Mouse (Mus musculus) limb, embryonic 13.5 days (tissue): ENCODE measurements around the gene Gpr162. TPM values are rescaled to one million over a fixed set of nuclear protein-coding genes. Genes with fewer than 3 reads are reported as not detected.

Source experiments
- ATAC-seq: fragments of 200-750 bp; cut with Nextera tagmentation; 2 replicates; pipeline ENCODE4 v1.8.0; 2017; ENCODE audit warnings: low read depth, moderate number of reproducible peaks, moderate TSS enrichment; ENCODE audit not compliant: low FRiP score
- H3K27ac ChIP-seq: fragments of 300-500 bp; sonication (generic); 2 replicates; pipeline ENCODE4 v1.5.1; 2015; ENCODE audit warnings: inconsistent platforms, mild to moderate bottlenecking, moderate library complexity
- H3K27me3 ChIP-seq: fragments of 300-500 bp; sonication (generic); 2 replicates; pipeline ENCODE4 v1.6.1; 2015; ENCODE audit warnings: mild to moderate bottlenecking, inconsistent platforms
- H3K36me3 ChIP-seq: fragments of 300-500 bp; sonication (generic); 2 replicates; pipeline ENCODE4 v1.6.1; 2015; ENCODE audit warnings: inconsistent platforms, mild to moderate bottlenecking, moderate library complexity
- H3K4me1 ChIP-seq: fragments of 300-500 bp; sonication (generic); 2 replicates; pipeline ENCODE4 v1.6.1; 2015; ENCODE audit warnings: inconsistent platforms
- H3K4me2 ChIP-seq: fragments of 300-500 bp; sonication (generic); replicated peaks from 2 replicates; pipeline ENCODE4 v1.6.1; 2015; ENCODE audit warnings: inconsistent platforms, mild to moderate bottlenecking, moderate library complexity
- H3K4me3 ChIP-seq: fragments of 300-500 bp; sonication (generic); 2 replicates; pipeline ENCODE4 v1.5.1; 2015; ENCODE audit warnings: moderate library complexity, mild to moderate bottlenecking, inconsistent platforms
- H3K9ac ChIP-seq: fragments of 300-500 bp; sonication (generic); 2 replicates; pipeline ENCODE4 v1.6.1; 2015; ENCODE audit warnings: mild to moderate bottlenecking, inconsistent platforms
- H3K9me3 ChIP-seq: fragments of 300-500 bp; sonication (generic); 2 replicates; pipeline ENCODE4 v1.6.1; 2016; ENCODE audit warnings: inconsistent platforms
- WGBS: fragments of 180-500 bp; shearing (Covaris S2); methylation state at CpG from one replicate; pipeline ENCODE4 v1.1.7; 2015; 5-methylcytosine and 5-hydroxymethylcytosine counted together
- polyA plus RNA-seq: library from polyadenylated mRNA; unstranded; fragments of >200 nt; fragmentation: Nextera tagmentation; extraction: Ambion mirVana; gene quantifications from 2 replicates; pipeline ENCODE4 v1.2.1, GENCODE M21; 2015

Gene Gpr162
- polyA plus RNA-seq = 2.9 and 3.5 TPM in 2 replicates

GRCm38 (mm10) chr6:124863658-124864298 is at the start of gene Gpr162:
Gene Gpr162, minus strand, starts transcription at chr6:124863983.
- WGBS = under 1% methylated on average over 41 of the region's 43 CpGs
- peak; percentile 73 for ATAC-seq
- H3K9ac ChIP-seq = peak within 1 kb of the TSS; percentile 75
- no peaks in the 10 kb centered on the region for H3K9me3 ChIP-seq
- H3K4me1 ChIP-seq = peaks cover 59% of the 10 kb centered on the region
- H3K36me3 ChIP-seq = no peaks in the 10 kb centered on the region
- H3K27me3 ChIP-seq = peaks cover 15% of the 10 kb centered on the region
- H3K27ac ChIP-seq = peak within 1 kb of the TSS; percentile 15; the same call in 1 of the 2 replicates
- H3K4me3 ChIP-seq = peak within 1 kb of the TSS; percentile 59
- H3K4me2 ChIP-seq = peak within 1 kb of the TSS; percentile 88

- Histone ChIP-seq H3K9ac (no peak overlapping the region), H3K9me3 (no peaks in the 10 kb centered on the region), H3K36me3 (peaks cover 29% of the 10 kb centered on the region), H3K27me3 (peaks cover 20% of the 10 kb centered on the region), H3K27ac (no peak overlapping the region; the same call in 1 of the 2 replicates), H3K4me1 (peaks cover 57% of the 10 kb centered on the region), H3K4me3 (no peak overlapping the region), H3K4me2 (no peak overlapping the region)
- WGBS = 74% methylated on average over 6 of the region's 6 CpGs
- no peak for ATAC-seq
These were observed 49.4 kb upstream of the Gpr162 start for GRCm38 (mm10) chr6:124913214-124913613.

- Histone ChIP-seq H3K9me3 (no peaks in the 10 kb centered on the region), H3K4me2 (peak within 1 kb of the TSS; percentile 43), H3K9ac (peak within 1 kb of the TSS; percentile 43; the same call in 1 of the 2 replicates), H3K27me3 (peaks cover 22% of the 10 kb centered on the region), H3K36me3 (peaks cover 29% of the 10 kb centered on the region), H3K4me3 (no peak within 1 kb of the TSS), H3K4me1 (peaks cover 55% of the 10 kb centered on the region), H3K27ac (no peak within 1 kb of the TSS)
- ATAC-seq = no peak
- 15% methylated on average over 12 of the region's 13 CpGs for WGBS
These were observed 47.9 kb upstream of the Gpr162 start, which contains the start of gene Lag3 for GRCm38 (mm10) chr6:124911533-124912218. Gene Lag3, minus strand, starts transcription at chr6:124911705.

GRCm38 (mm10) chr6:124910032-124910431 is 46.2 kb upstream of the Gpr162 start:
- peak overlapping the region; percentile 60 for H3K9ac ChIP-seq
- peak overlapping the region; percentile 57 for H3K4me2 ChIP-seq
- peak overlapping the region; percentile 25 for H3K4me3 ChIP-seq
- peaks cover 46% of the 10 kb centered on the region for H3K4me1 ChIP-seq
- H3K36me3 ChIP-seq = peaks cover 27% of the 10 kb centered on the region
- ATAC-seq = no peak
- H3K9me3 ChIP-seq = no peaks in the 10 kb centered on the region
- peaks cover 22% of the 10 kb centered on the region for H3K27me3 ChIP-seq
- no peak overlapping the region for H3K27ac ChIP-seq
- WGBS = 3% methylated on average over 32 of the region's 32 CpGs

GRCm38 (mm10) chr6:124907767-124908166 is 44.0 kb upstream of the Gpr162 start:
- H3K4me1 ChIP-seq = peaks cover 43% of the 10 kb centered on the region
- peaks cover 22% of the 10 kb centered on the region for H3K27me3 ChIP-seq
- no peaks in the 10 kb centered on the region for H3K9me3 ChIP-seq
- peaks cover 5% of the 10 kb centered on the region for H3K36me3 ChIP-seq
- H3K4me3 ChIP-seq = no peak overlapping the region
- no peak for ATAC-seq
- WGBS = 86% methylated on average over 1 of the region's 1 CpGs
- H3K4me2 ChIP-seq = no peak overlapping the region
- H3K9ac ChIP-seq = no peak overlapping the region
- H3K27ac ChIP-seq = no peak overlapping the region

GRCm38 (mm10) chr6:124904991-124905860 is 41.4 kb upstream of the Gpr162 start:
- H3K27me3 ChIP-seq = peaks cover 13% of the 10 kb centered on the region
- H3K4me3 ChIP-seq = peak overlapping the region; percentile 50
- H3K4me1 ChIP-seq = peaks cover 23% of the 10 kb centered on the region
- H3K36me3 ChIP-seq = no peaks in the 10 kb centered on the region
- no peaks in the 10 kb centered on the region for H3K9me3 ChIP-seq
- WGBS = 34% methylated on average over 16 of the region's 16 CpGs
- peak overlapping the region; percentile 97 for H3K27ac ChIP-seq
- H3K9ac ChIP-seq = peak overlapping the region; percentile 70
- H3K4me2 ChIP-seq = peak overlapping the region; percentile 72
- ATAC-seq = no peak

- peaks cover 16% of the 10 kb centered on the region for H3K4me1 ChIP-seq
- H3K9ac ChIP-seq = peak overlapping the region; percentile 70
- H3K27ac ChIP-seq = peak overlapping the region; percentile 97
- peak; percentile 78 for ATAC-seq
- peaks cover 5% of the 10 kb centered on the region for H3K27me3 ChIP-seq
- H3K4me3 ChIP-seq = peak overlapping the region; percentile 50
- H3K36me3 ChIP-seq = no peaks in the 10 kb centered on the region
- no peaks in the 10 kb centered on the region for H3K9me3 ChIP-seq
- WGBS = 9% methylated on average over 24 of the region's 24 CpGs
- peak overlapping the region; percentile 72 for H3K4me2 ChIP-seq
These were observed 40.6 kb upstream of the Gpr162 start for GRCm38 (mm10) chr6:124904161-124904981.

GRCm38 (mm10) chr6:124903580-124904151 is 39.9 kb upstream of the Gpr162 start:
- Histone ChIP-seq H3K4me1 (peaks cover 16% of the 10 kb centered on the region), H3K9me3 (no peaks in the 10 kb centered on the region), H3K27me3 (peaks cover 5% of the 10 kb centered on the region; the same call in 1 of the 2 replicates), H3K27ac (peak overlapping the region; percentile 97), H3K4me3 (peak overlapping the region; percentile 50), H3K4me2 (peak overlapping the region; percentile 72), H3K36me3 (no peaks in the 10 kb centered on the region), H3K9ac (peak overlapping the region; percentile 70)
- WGBS = under 1% methylated on average over 23 of the region's 23 CpGs
- peak; percentile 81 for ATAC-seq

- no peak for ATAC-seq
- Histone ChIP-seq H3K27ac (no peak overlapping the region), H3K27me3 (no peaks in the 10 kb centered on the region), H3K4me3 (no peak overlapping the region), H3K4me2 (no peak overlapping the region), H3K36me3 (no peaks in the 10 kb centered on the region), H3K9me3 (no peaks in the 10 kb centered on the region), H3K4me1 (peaks cover 16% of the 10 kb centered on the region), H3K9ac (no peak overlapping the region)
These were observed 38.1 kb upstream of the Gpr162 start for GRCm38 (mm10) chr6:124901851-124902250.

GRCm38 (mm10) chr6:124900801-124901480 is 37.2 kb upstream of the Gpr162 start:
- Histone ChIP-seq H3K4me3 (no peak overlapping the region), H3K27ac (no peak overlapping the region), H3K9me3 (no peaks in the 10 kb centered on the region), H3K36me3 (no peaks in the 10 kb centered on the region), H3K4me2 (no peak overlapping the region), H3K27me3 (no peaks in the 10 kb centered on the region), H3K4me1 (peaks cover 16% of the 10 kb centered on the region), H3K9ac (0 out of 2 replicates have a peak overlapping the region, but pooled peaks have one; percentile 15)
- WGBS = 63% methylated on average over 10 of the region's 10 CpGs
- ATAC-seq = no peak
